In the genomic region with DNA sequence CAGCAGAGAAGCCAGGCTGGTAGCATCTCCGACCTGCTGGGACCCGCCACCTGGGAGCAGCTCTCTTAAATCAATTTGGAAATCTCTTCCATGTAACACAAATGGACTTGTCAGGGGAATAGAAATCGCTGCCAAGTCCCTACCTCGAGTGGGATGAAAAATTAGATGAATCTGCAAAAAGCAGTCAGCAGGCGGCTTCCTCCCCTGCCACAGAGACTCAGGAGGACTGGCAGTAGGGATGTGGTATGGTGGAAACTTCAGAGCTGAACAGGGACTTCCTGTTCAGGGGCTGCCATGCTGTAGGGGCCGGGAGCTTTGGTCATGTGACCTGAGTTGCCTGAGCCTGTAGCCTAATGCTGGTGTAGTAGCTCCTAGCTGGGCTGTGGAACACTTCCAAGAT, we compare ENCODE assay signal across 13 mouse cellular contexts.
DNase-seq lines count a peak whose midpoint lies in the region; ATAC-seq and TF ChIP-seq lines count a peak whose summit lies in the region.
"Had no signal": no experiment of that assay in that cellular context is flagged by ENCODE, and none has a peak within 500 bp of the region (broad histone marks: within the 10 kb centered on the region; RNA-seq: fewer than 3 reads in every experiment).

No protein-coding gene starts in this region.

- no peak overlapping the region for H3K9ac ChIP-seq in forebrain, embryonic 15.5 days (replicated peaks)
- no peak overlapping the region for H3K9ac ChIP-seq in hindbrain, embryonic 16.5 days (ENCODE audit: low read depth, low read length)
- H3K9ac ChIP-seq: embryonic facial prominence, embryonic 15.5 days; hindbrain, embryonic 15.5 days; midbrain, embryonic 12.5 days had no signal

- ATAC-seq in forebrain, embryonic 15.5 days (replicated peaks), result no peak
- ATAC-seq in hindbrain, embryonic 16.5 days, result no peak

- 0 out of 2 replicates have a peak overlapping the region, but pooled peaks have one; percentile 5 for H3K27ac ChIP-seq in forebrain, embryonic 10.5 days
- no peak overlapping the region for H3K27ac ChIP-seq in forebrain, embryonic 15.5 days (replicated peaks)
- peak overlapping the region; percentile 43; the same call in 1 of the 2 replicates for H3K27ac ChIP-seq in layer of hippocampus, adult 2 months
- H3K27ac ChIP-seq in hindbrain, embryonic 16.5 days (ENCODE audit: low read depth, low read length), result no peak overlapping the region
- H3K27ac ChIP-seq: embryonic facial prominence, embryonic 15.5 days; hindbrain, embryonic 15.5 days; midbrain, embryonic 12.5 days had no signal

- H3K36me3 ChIP-seq in forebrain, embryonic 10.5 days (replicated peaks), result no peaks in the 10 kb centered on the region
- no peaks in the 10 kb centered on the region for H3K36me3 ChIP-seq in forebrain, embryonic 15.5 days
- no peaks in the 10 kb centered on the region for H3K36me3 ChIP-seq in hindbrain, embryonic 16.5 days (ENCODE audit: control insufficient read depth, insufficient read depth, low read length)
- H3K36me3 ChIP-seq: embryonic facial prominence, embryonic 15.5 days; hindbrain, embryonic 15.5 days; midbrain, embryonic 12.5 days had no signal

- peaks cover 10% of the 10 kb centered on the region for H3K4me1 ChIP-seq in forebrain, embryonic 10.5 days
- H3K4me1 ChIP-seq in forebrain, embryonic 15.5 days, result no peaks in the 10 kb centered on the region
- peaks cover 2% of the 10 kb centered on the region; the same call in 1 of the 2 replicates for H3K4me1 ChIP-seq in hindbrain, embryonic 16.5 days (ENCODE audit: control insufficient read depth, insufficient read depth, low read depth, low read length)

- 73% methylated on average over 6 of the region's 6 CpGs for WGBS in forebrain, embryonic 10.5 days
- 46% methylated on average over 6 of the region's 6 CpGs for WGBS in forebrain, embryonic 15.5 days
- 30% methylated on average over 6 of the region's 6 CpGs for WGBS in hindbrain, embryonic 16.5 days

- H3K9me3 ChIP-seq in forebrain, embryonic 10.5 days, result no peaks in the 10 kb centered on the region
- H3K9me3 ChIP-seq in forebrain, embryonic 15.5 days, result no peaks in the 10 kb centered on the region
- H3K9me3 ChIP-seq in hindbrain, embryonic 16.5 days (ENCODE audit: control insufficient read depth, low read length), result no peaks in the 10 kb centered on the region
- H3K9me3 ChIP-seq: embryonic facial prominence, embryonic 15.5 days; hindbrain, embryonic 15.5 days; midbrain, embryonic 12.5 days had no signal

- H3K27me3 ChIP-seq in forebrain, embryonic 10.5 days (ENCODE audit: poor library complexity, severe bottlenecking), result no peaks in the 10 kb centered on the region
- H3K27me3 ChIP-seq in forebrain, embryonic 15.5 days, result no peaks in the 10 kb centered on the region
- no peaks in the 10 kb centered on the region for H3K27me3 ChIP-seq in hindbrain, embryonic 16.5 days (replicated peaks; ENCODE audit: control insufficient read depth, insufficient read depth, low read length)
- H3K27me3 ChIP-seq: embryonic facial prominence, embryonic 15.5 days; midbrain, embryonic 12.5 days had no signal

- no peak overlapping the region for H3K4me3 ChIP-seq in forebrain, embryonic 10.5 days
- H3K4me3 ChIP-seq in forebrain, embryonic 15.5 days, result no peak overlapping the region
- no peak overlapping the region for H3K4me3 ChIP-seq in layer of hippocampus, adult 2 months
- H3K4me3 ChIP-seq in hindbrain, embryonic 16.5 days (ENCODE audit: low read length), result no peak overlapping the region
- H3K4me3 ChIP-seq: embryonic facial prominence, embryonic 15.5 days; hindbrain, embryonic 15.5 days; midbrain, embryonic 12.5 days had no signal

- TF ChIP-seq CTCF in layer of hippocampus, adult 2 months (conservative IDR thresholded peaks at IDR 0.05), result peak; percentile 67

- DNase-seq in forebrain, embryonic 10.5 days (ENCODE audit: extremely low spot score, low spot score), result no peak
- DNase-seq in cerebellum, adult 9-10 months, result peak; percentile 52
- DNase-seq in layer of hippocampus, adult 2 months (ENCODE audit: low spot score in 2 of 2), result peak; percentile 60 to 74
- DNase-seq in right cerebral cortex, adult 2 months (ENCODE audit: low spot score in 2 of 2), result peak; percentile 67 to 69
- DNase-seq in ovary, postnatal 36 days (ENCODE audit: low spot score), result no peak
- no peak for DNase-seq in kidney, postnatal 4 days
- DNase-seq: adrenal gland, postnatal 10 days; lung, adult 18-20 months had no signal

- H3K4me2 ChIP-seq in forebrain, embryonic 15.5 days (replicated peaks), result no peak overlapping the region
- no peak overlapping the region for H3K4me2 ChIP-seq in hindbrain, embryonic 16.5 days (ENCODE audit: low read length)
- H3K4me2 ChIP-seq: embryonic facial prominence, embryonic 15.5 days; hindbrain, embryonic 15.5 days; midbrain, embryonic 12.5 days had no signal

Comparison
In these comparisons a context has a peak if more than half of its experiments do, and no peak if none do; other contexts are left out.
1. H3K27ac ChIP-seq: peak in forebrain, embryonic 10.5 days (single experiment) and layer of hippocampus, adult 2 months (single experiment); none in forebrain, embryonic 15.5 days (single experiment) and hindbrain, embryonic 16.5 days (single experiment).
2. DNase-seq: peak in cerebellum, adult 9-10 months (single experiment), layer of hippocampus, adult 2 months (2 of 2) and right cerebral cortex, adult 2 months (2 of 2); none in forebrain, embryonic 10.5 days (single experiment), ovary, postnatal 36 days (single experiment) and kidney, postnatal 4 days (0 of 2).